Mouse (Mus musculus) neural tube, embryonic 14.5 days (tissue): ENCODE data around the gene Adamts7. TPM values are rescaled to one million over a fixed set of nuclear protein-coding genes. Genes with fewer than 3 reads are reported as not detected.

ENCODE experiments used
- ATAC-seq: fragments of 200-750 bp; cut with Nextera tagmentation; 2 replicates; pipeline ENCODE4 v1.8.0; 2017; ENCODE audit warnings: low read depth, mild to moderate bottlenecking, moderate TSS enrichment, moderate library complexity
- H3K27ac ChIP-seq: fragments of 300-500 bp; sonication (generic); 2 replicates; pipeline ENCODE4 v1.5.1; 2014; ENCODE audit warnings: low read depth, mild to moderate bottlenecking, control low read depth, low read length, moderate library complexity, mixed read lengths
- H3K27me3 ChIP-seq: fragments of 300-500 bp; sonication (generic); 2 replicates; pipeline ENCODE4 v1.6.1; 2014; ENCODE audit warnings: low read length; ENCODE audit not compliant: control insufficient read depth, insufficient read depth
- H3K36me3 ChIP-seq: fragments of 300-500 bp; sonication (generic); 2 replicates; pipeline ENCODE4 v1.6.1; 2014; ENCODE audit warnings: low read length, mixed read lengths; ENCODE audit not compliant: control insufficient read depth, insufficient read depth
- H3K4me1 ChIP-seq: fragments of 300-500 bp; sonication (generic); 2 replicates; pipeline ENCODE4 v1.6.1; 2014; ENCODE audit warnings: low read length; ENCODE audit not compliant: control insufficient read depth, insufficient read depth
- H3K4me2 ChIP-seq: fragments of 300-500 bp; sonication (generic); 2 replicates; pipeline ENCODE4 v1.6.1; 2014; ENCODE audit warnings: mild to moderate bottlenecking, low read depth, low read length, control low read depth
- H3K4me3 ChIP-seq: fragments of 300-500 bp; sonication (generic); 2 replicates; pipeline ENCODE4 v1.5.1; 2014; ENCODE audit warnings: low read depth, low read length, control low read depth, mixed read lengths
- H3K9ac ChIP-seq: fragments of 300-500 bp; sonication (generic); replicated peaks from 2 replicates; pipeline ENCODE4 v1.6.1; 2014; ENCODE audit warnings: low read depth, mild to moderate bottlenecking, control low read depth, low read length, mixed read lengths
- H3K9me3 ChIP-seq: fragments of 300-500 bp; sonication (generic); 2 replicates; pipeline ENCODE4 v1.6.1; 2016; ENCODE audit warnings: low read length; ENCODE audit not compliant: control insufficient read depth
- WGBS: fragments of 180-500 bp; shearing (Covaris S2); extraction: QIAGEN DNeasy Blood & Tissue Kit; methylation state at CpG from one replicate; pipeline ENCODE4 v1.1.7; 2014; 5-methylcytosine and 5-hydroxymethylcytosine counted together
- polyA plus RNA-seq: library from polyadenylated mRNA; unstranded; fragments of >200 nt; fragmentation: Nextera tagmentation; extraction: Ambion mirVana; gene quantifications from 2 replicates; pipeline ENCODE4 v1.2.1, GENCODE M21; 2014

The Adamts7 gene
- polyA plus RNA-seq, 1 experiment from 2014 or later: 5.7 TPM

DNA sequence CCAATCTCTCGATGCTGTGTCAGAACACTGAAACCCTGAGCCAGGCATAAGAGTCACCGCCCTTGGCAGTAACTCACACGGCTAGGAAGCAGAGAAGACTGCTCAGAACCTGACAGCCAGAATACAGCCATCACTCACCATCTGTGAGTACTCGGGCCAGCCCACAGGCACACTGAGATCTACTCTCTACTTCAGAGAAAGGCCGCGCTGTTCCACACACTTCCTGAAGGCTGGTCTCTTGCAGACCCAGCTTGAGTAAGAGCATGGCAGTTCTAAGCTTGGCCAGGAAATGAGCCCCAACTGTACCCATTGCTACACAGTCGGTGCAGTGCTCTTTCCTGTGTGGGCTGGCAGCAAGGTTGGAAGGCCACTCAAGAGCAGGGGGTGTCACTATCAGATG is 80.0 kb downstream of the Adamts7 start:
- no peak overlapping the region for H3K9ac ChIP-seq
- H3K27me3 ChIP-seq: no peaks in the 10 kb centered on the region
- WGBS: 88% methylated on average over 7 of the region's 7 CpGs

GRCm38 (mm10) chr9:90244301-90245151 is 81.7 kb downstream of the Adamts7 start:
- WGBS: 89% methylated on average over 15 of the region's 15 CpGs
- no peaks in the 10 kb centered on the region for H3K27me3 ChIP-seq

More for the DNA sequence above, 80.0 kb downstream of the Adamts7 start:
- Histone ChIP-seq H3K4me2 (no peak overlapping the region), H3K4me3 (no peak overlapping the region), H3K4me1 (no peaks in the 10 kb centered on the region), H3K9me3 (no peaks in the 10 kb centered on the region), H3K27ac (no peak overlapping the region), H3K36me3 (peaks cover 5% of the 10 kb centered on the region; the same call in 1 of the 2 replicates)
- ATAC-seq: no peak

DNA sequence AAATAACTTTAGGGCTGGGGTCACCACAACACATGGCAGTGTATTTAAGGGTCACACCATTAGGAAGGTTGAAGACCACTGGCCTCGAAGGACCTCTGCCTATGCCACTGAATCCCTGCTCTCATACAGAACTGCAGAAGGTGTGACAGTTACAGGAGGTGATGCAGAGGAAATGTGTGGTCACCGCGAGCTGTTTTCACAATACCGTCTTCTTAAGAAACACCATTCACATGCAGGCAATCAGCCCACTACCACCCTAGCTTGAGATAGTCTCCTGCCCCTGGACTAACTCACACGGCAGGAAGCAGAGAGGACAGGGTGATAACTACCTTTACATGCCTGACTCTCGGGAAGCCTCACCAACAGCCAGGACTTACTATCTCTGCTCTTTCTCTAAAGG is 82.3 kb downstream of the Adamts7 start:
- H3K9ac ChIP-seq: no peak overlapping the region
- H3K4me3 ChIP-seq: no peak overlapping the region
- H3K4me2 ChIP-seq: no peak overlapping the region
- no peak overlapping the region for H3K27ac ChIP-seq
- no peak for ATAC-seq
- no peaks in the 10 kb centered on the region for H3K9me3 ChIP-seq
- 95% methylated on average over 6 of the region's 6 CpGs for WGBS
- H3K36me3 ChIP-seq: peaks cover 9% of the 10 kb centered on the region; the same call in 1 of the 2 replicates
- H3K27me3 ChIP-seq: no peaks in the 10 kb centered on the region
- H3K4me1 ChIP-seq: no peaks in the 10 kb centered on the region

More at GRCm38 (mm10) chr9:90244301-90245151, 81.7 kb downstream of the Adamts7 start:
- no peak overlapping the region for H3K27ac ChIP-seq
- no peak overlapping the region for H3K9ac ChIP-seq
- no peak for ATAC-seq
- no peak overlapping the region for H3K4me2 ChIP-seq
- H3K36me3 ChIP-seq: peaks cover 9% of the 10 kb centered on the region; the same call in 1 of the 2 replicates
- H3K4me1 ChIP-seq: no peaks in the 10 kb centered on the region
- H3K9me3 ChIP-seq: no peaks in the 10 kb centered on the region
- H3K4me3 ChIP-seq: no peak overlapping the region

GRCm38 (mm10) chr9:90245781-90246180 is 82.9 kb downstream of the Adamts7 start:
- no peak for ATAC-seq
- no peaks in the 10 kb centered on the region for H3K4me1 ChIP-seq
- H3K4me3 ChIP-seq: no peak overlapping the region
- no peaks in the 10 kb centered on the region for H3K27me3 ChIP-seq
- 96% methylated on average over 5 of the region's 5 CpGs for WGBS
- no peak overlapping the region for H3K9ac ChIP-seq
- H3K4me2 ChIP-seq: no peak overlapping the region
- H3K27ac ChIP-seq: no peak overlapping the region
- H3K36me3 ChIP-seq: peaks cover 9% of the 10 kb centered on the region; the same call in 1 of the 2 replicates
- no peaks in the 10 kb centered on the region for H3K9me3 ChIP-seq

- ATAC-seq: no peak
- no peak overlapping the region for H3K27ac ChIP-seq
- WGBS: 84% methylated on average over 7 of the region's 7 CpGs
- H3K4me2 ChIP-seq: no peak overlapping the region
- H3K36me3 ChIP-seq: peaks cover 9% of the 10 kb centered on the region; the same call in 1 of the 2 replicates
- H3K4me3 ChIP-seq: no peak overlapping the region
- no peak overlapping the region for H3K9ac ChIP-seq
- no peaks in the 10 kb centered on the region for H3K27me3 ChIP-seq
- H3K4me1 ChIP-seq: no peaks in the 10 kb centered on the region
- no peaks in the 10 kb centered on the region for H3K9me3 ChIP-seq
Observed at GRCm38 (mm10) chr9:90247316-90247715, 84.4 kb downstream of the Adamts7 start.

DNA sequence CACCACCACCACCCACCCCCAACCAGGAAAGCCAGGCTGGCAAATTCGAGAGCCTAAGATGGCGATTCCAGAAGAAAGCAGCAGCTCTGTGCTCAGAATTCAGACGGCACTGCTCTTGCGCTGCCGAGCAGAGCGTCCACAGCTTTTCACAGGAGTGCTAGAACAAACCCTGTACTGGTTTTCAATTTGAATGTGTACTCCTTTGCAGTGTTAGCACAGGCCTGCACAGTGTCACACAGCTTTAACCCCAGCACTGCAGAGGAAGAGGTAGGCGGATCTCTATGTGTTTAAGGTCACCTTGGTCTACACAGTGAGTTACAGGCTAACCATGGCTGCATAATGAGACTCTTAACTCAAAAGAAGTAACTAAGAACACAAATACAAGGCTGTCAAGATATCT is 85.5 kb downstream of the Adamts7 start:
- 94% methylated on average over 7 of the region's 7 CpGs for WGBS
- Histone ChIP-seq H3K27ac (no peak overlapping the region), H3K4me3 (no peak overlapping the region), H3K9ac (no peak overlapping the region), H3K4me1 (no peaks in the 10 kb centered on the region), H3K9me3 (no peaks in the 10 kb centered on the region), H3K4me2 (no peak overlapping the region), H3K36me3 (peaks cover 9% of the 10 kb centered on the region; the same call in 1 of the 2 replicates), H3K27me3 (no peaks in the 10 kb centered on the region)
- no peak for ATAC-seq

GRCm38 (mm10) chr9:90249036-90249435 is 86.2 kb downstream of the Adamts7 start:
- 90% methylated on average over 2 of the region's 2 CpGs for WGBS

DNA sequence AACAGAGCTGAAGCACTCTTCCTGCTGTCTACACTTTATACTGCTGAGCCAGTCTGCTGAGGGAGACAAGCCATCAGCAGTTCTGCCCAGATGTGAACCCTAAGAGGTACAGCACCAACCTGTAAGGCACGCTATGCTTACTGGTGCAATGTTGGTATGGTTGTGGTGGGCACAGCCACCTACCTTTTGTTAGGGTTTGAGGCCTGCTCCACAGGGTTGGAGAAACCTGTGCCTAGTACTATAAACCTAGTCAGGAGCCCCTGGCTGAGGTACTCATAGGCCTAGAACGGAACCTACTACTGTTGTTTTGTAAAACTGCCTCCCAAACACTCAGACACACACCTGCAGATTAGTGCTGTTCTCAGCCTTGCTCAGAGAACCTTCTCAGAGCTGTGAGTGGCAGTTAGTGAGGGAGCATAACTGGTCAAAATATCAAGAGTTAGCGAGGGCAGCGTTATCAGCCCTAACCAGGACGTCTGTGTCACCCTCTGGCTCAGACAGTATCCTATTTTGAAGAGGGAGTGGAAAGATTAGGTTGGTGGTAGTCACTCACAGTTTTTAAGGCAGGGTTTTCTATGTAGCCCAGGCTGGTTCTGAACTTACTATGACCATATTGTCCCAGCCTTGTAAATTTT is 87.4 kb downstream of the Adamts7 start:
- Histone ChIP-seq H3K36me3 (peaks cover 9% of the 10 kb centered on the region; the same call in 1 of the 2 replicates), H3K9me3 (no peaks in the 10 kb centered on the region), H3K4me2 (no peak overlapping the region), H3K27ac (no peak overlapping the region), H3K4me1 (no peaks in the 10 kb centered on the region), H3K27me3 (no peaks in the 10 kb centered on the region), H3K4me3 (no peak overlapping the region), H3K9ac (no peak overlapping the region)
- ATAC-seq: no peak
- 93% methylated on average over 5 of the region's 5 CpGs for WGBS

More at GRCm38 (mm10) chr9:90249036-90249435, 86.2 kb downstream of the Adamts7 start:
- no peak for ATAC-seq
- Histone ChIP-seq H3K4me3 (no peak overlapping the region), H3K9me3 (no peaks in the 10 kb centered on the region), H3K27ac (no peak overlapping the region), H3K27me3 (no peaks in the 10 kb centered on the region), H3K4me1 (no peaks in the 10 kb centered on the region), H3K36me3 (peaks cover 9% of the 10 kb centered on the region; the same call in 1 of the 2 replicates), H3K9ac (no peak overlapping the region), H3K4me2 (no peak overlapping the region)
